Mouse (Mus musculus) urinary bladder, postnatal 0 days (tissue): ENCODE data around the gene Csad. TPM values are rescaled to one million over a fixed set of nuclear protein-coding genes. Genes with fewer than 3 reads are reported as not detected.

Source experiments
- polyA plus RNA-seq: library from polyadenylated mRNA; unstranded; fragments of >200 nt; fragmentation: Nextera tagmentation; extraction: Ambion mirVana; gene quantifications from 2 replicates; pipeline ENCODE4 v1.2.1, GENCODE M21; 2015

Csad gene
- 54.0 and 55.8 TPM in 2 replicates for polyA plus RNA-seq

DNA sequence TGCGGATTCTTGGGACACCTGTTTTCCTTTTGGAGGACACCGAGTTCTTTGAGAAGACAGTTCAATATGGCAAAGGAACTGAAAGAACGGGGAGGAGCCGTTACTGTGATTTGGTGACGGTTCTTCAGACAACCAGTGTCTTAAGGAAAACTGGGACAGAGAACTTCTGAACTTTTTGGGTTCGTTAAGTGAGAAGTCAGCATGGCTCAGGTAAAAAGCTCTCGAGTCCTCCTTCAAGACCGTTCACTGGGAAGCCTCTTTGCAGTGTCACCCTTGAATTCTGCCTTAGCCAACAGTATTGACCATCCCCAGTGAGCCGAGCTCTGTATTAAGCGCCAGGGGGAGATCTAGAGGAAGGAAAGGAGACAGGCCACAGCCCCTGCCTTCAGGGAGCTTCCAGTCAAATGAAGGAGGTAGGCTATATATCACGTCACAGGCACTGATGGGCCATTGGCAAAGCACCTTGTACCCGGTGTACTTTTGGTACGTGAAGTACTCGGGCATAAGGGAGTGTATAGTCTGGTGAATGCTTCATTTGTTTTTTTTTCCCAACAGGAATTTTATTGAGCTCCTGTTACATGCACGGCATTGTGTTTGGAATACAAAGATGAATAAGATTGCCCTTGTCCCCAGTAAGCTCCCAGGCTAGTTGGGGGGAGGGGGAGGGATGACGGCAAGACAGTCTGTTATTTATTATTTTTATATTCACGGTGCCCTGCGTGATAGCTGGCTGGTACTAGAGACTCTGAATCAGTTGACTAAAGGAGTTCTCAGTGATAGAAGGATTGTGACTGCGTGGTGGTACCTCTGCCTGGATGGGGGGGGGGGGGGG is at the start of gene Csad:
Csad (minus strand) TSS at position 51 of the 832 bp plus-strand sequence.

DNA sequence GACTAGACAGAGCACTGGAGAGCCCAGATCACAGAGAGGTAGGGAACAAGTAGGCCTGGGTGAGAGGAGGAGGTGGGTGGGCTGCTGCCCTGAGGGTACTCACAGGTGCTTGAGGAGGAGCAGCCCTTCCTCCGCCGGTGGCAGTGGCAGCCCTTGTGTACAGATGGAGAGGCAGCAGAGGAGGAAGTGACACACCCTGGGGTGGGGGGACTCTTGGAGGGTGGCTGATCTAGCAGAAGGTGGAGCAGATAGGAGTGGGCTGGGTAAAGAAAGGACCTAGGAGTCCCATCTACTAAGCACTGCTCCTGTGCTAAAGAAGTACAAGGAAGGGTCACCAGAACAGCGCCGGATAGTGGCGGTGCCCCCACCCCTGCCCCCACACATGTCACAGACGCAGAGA is 27.2 kb upstream of the Csad start, which contains the start of gene Itgb7:
Itgb7 (minus strand) TSS at position 197 of the 400 bp plus-strand sequence.

DNA sequence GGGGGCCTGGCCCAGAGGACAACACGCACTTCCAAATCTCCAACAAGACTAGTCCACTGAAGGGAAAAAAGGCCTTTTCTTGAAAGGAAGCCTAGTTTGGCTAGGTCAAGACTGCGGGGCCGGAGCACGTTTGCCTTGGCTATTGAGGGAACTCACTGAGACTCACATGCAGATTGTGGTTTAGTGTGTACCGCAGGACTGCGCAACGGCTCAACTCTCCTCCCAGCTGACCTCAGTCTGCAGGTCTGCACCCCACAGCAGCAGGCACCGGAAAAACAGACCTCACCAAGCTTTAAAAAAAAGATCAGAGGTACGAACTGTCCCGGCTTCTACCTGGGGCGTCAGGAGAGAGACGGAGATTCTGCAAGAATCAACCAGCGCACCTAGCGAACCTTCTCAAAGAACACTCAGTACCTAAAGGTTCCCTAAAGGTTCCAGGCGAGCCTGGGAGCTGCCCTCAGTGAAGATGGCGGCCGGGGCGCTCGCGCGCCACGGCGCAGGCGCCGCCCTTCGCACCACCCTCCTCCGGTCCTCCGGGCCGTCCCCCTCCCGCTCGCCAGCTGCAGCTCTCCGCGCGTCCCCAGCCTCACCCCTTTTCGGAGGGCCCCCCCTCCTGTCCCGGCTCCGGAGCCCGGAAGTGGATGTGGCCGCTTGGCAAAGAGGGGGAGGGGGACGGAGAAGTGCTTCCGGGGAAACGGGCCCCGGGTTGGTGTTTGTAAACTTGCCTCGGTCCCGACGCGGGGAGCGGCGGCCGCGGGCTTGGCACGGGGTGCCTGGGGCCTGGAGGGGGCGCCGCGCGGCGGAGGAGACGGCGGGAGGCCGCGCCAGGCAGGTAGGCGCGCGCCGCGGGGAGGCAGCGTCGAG is 1.3 kb downstream of the Csad start, which contains the start of gene Zfp740:
Zfp740 (plus strand) TSS at position 279 of the 864 bp plus-strand sequence.

DNA sequence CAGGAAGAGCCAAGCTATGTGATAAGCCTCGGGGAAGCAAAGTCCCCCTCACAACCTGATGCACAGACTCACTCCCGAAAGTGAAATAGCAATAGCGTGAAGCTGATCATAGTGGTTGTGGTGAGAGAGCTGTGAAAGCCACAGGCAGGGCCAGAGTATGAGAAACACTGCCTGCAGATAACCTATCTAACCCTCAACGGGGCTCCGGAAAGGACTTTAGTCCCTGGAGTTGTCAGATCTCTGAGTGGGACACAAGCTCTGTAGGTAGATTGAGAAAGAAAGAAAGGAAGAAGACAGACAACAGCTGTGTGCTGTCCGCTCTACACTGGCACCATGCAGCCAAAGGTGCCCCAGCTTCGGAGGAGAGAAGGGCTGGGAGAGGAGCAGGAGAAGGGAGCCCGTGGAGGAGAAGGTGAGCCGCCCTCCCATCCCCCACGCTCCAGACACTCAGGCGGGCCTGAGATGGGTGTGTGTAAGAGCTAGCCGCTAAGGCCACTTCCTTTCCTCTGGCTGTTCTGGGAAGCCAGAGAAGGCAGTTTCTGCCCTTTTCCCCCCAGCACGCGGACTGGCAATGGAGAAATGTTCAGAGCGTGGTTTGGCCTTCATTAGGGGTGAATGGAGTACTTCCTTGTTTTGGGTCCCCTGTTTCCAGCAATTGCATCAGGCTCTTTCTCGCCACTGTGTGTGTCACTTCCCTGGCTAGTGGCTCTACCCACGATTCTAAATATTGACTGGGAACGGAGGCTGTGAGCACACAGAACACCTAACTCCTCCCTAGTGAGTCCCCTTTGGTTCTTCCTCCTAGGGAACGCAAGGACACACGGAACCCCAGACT is 54.0 kb downstream of the Csad start, which contains the start of gene Soat2:
Soat2 (plus strand) TSS at position 226 of the 835 bp plus-strand sequence.

DNA sequence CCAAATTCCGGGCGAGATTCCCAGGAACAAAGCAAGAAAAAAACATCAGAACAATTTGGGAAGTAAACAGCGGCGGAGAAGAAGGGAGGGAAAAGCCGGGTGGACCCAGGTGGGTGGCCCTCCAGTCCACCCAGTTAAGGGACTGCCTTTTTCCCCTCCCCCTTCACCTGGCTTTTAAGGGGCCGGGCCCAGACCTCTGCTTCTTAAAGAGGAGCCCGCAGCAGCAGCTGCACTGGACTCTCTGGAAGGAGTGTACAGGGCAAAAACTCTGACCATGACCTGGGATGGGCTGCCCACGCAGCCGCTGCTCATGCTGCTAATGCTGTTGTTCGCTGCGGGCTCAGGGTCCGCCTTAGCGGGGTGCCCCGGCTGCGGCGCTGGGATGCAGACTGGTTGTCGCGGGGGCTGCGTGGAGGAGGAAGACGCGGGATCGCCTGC is 60.2 kb downstream of the Csad start, which contains the start of gene Igfbp6:
Igfbp6 (plus strand) TSS at position 89 of the 438 bp plus-strand sequence.

GRCm38 (mm10) chr15:102136129-102136758 is 68.3 kb downstream of the Csad start, which contains the start of gene Spryd3:
Gene Spryd3, minus strand, starts transcription at chr15:102136234.

Other genes starting within 250 kb of the Csad start
- gene Krt8, start 200.2 kb downstream of the Csad start, polyA plus RNA-seq: 1,267 and 1,548 TPM in 2 replicates
- 1,517 and 1,777 TPM in 2 replicates for gene Krt18, start 176.5 kb downstream of the Csad start, polyA plus RNA-seq
- gene Eif4b, start 131.0 kb downstream of the Csad start, polyA plus RNA-seq: 68.1 and 68.6 TPM in 2 replicates
- 18.6 and 24.0 TPM in 2 replicates for gene Tns2, start 104.3 kb downstream of the Csad start, polyA plus RNA-seq
- gene Spryd3, start 68.5 kb downstream of the Csad start, polyA plus RNA-seq: 26.5 and 29.8 TPM in 2 replicates
- gene Igfbp6, start 60.4 kb downstream of the Csad start, polyA plus RNA-seq: 78.2 and 93.2 TPM in 2 replicates
- 0.16 and 0.88 TPM in 2 replicates for gene Soat2, start 54.2 kb downstream of the Csad start, polyA plus RNA-seq
- 21.3 and 21.8 TPM in 2 replicates for gene Zfp740, start 1.5 kb downstream of the Csad start, polyA plus RNA-seq
- 1.2 and 2.5 TPM in 2 replicates for gene Itgb7, start 27.2 kb upstream of the Csad start, polyA plus RNA-seq
- gene Rarg, start 52.8 kb upstream of the Csad start, polyA plus RNA-seq: 27.1 and 28.4 TPM in 2 replicates
- gene Gm9918, start 65.8 kb upstream of the Csad start, polyA plus RNA-seq: 0.07 TPM in 1 of 2 replicates, not detected in the other
- 81.9 and 85.2 TPM in 2 replicates for gene Mfsd5, start 74.7 kb upstream of the Csad start, polyA plus RNA-seq
- 4.2 and 5.0 TPM in 2 replicates for gene Espl1, start 91.5 kb upstream of the Csad start, polyA plus RNA-seq
- gene Pfdn5, start 121.4 kb upstream of the Csad start, polyA plus RNA-seq: 296 and 317 TPM in 2 replicates
- 46.2 and 48.2 TPM in 2 replicates for gene Myg1, start 127.0 kb upstream of the Csad start, polyA plus RNA-seq
- gene Aaas, start 146.0 kb upstream of the Csad start, polyA plus RNA-seq: 28.3 and 30.9 TPM in 2 replicates
- 0.24 TPM in 2 replicates for gene Sp7, start 162.5 kb upstream of the Csad start, polyA plus RNA-seq
- gene Sp1, start 201.4 kb upstream of the Csad start, polyA plus RNA-seq: 4.4 and 4.8 TPM in 2 replicates
- gene Amhr2, start 240.6 kb upstream of the Csad start, polyA plus RNA-seq: 0.27 and 0.63 TPM in 2 replicates